Mouse (Mus musculus): ENCODE measurements around the gene Zzz3. TPM values are rescaled to one million over a fixed set of nuclear protein-coding genes. Genes with fewer than 3 reads are reported as not detected.
A peak's percentile ranks its signal among the peaks of the same experiment; 100 is the strongest.

Zzz3 gene
- polyA plus RNA-seq, 1 experiment from 2014 or later = 46.0 TPM

DNA sequence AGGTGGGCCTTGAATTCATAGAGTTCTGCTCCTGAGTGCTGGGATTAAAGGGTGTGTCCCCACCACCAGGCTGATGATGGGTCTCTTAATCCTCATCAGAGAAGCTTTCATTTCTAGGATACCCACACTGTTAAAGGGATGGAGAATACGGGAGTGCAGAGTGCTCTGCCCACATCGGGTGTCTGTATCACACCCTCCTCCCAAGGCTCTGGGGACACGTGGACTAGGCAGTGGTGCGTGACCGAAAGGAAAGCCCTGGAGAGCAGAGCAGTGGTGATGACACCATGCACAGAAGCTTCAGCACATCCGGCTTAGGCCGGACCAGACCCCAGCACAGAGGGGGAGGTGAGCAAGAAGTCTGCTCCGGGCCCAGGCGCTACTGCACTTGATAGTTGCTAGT lies 38.5 kb upstream of the Zzz3 start:
- H3K4me1 ChIP-seq = no peaks in the 10 kb centered on the region; the same call in 1 of the 2 replicates
- peaks cover 17% of the 10 kb centered on the region for H3K36me3 ChIP-seq
- H3K4me2 ChIP-seq (replicated peaks) = no peak overlapping the region
- ATAC-seq (ENCODE audit: low FRiP score, low read depth) = no peak
- H3K27ac ChIP-seq = no peak overlapping the region
- no peak overlapping the region for H3K9ac ChIP-seq
- no peaks in the 10 kb centered on the region for H3K9me3 ChIP-seq
- H3K27me3 ChIP-seq (replicated peaks) = no peaks in the 10 kb centered on the region
- 86% methylated on average over 9 of the region's 9 CpGs for WGBS
- H3K4me3 ChIP-seq = no peak overlapping the region

DNA sequence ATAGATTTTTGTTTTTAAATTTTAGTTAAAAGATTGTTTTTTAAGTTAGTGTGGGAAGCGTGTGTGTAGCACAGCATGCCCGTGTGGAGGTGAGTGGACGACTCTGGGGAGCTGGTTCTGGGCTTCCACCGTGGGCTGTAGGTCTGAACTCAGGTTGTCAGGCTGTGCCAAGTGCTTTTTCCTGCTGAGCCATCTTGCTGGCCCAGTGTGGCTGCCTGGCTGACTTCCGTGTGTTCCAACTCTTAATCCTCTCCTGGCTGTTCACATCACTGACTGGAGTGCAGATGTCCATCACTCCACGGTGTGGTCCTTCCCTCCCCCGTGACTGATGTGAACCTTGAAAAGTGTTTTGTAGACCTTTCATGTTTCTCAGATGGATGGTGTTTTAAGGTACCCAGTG lies 36.1 kb upstream of the Zzz3 start:
- H3K4me3 ChIP-seq = no peak overlapping the region
- no peak overlapping the region for H3K27ac ChIP-seq
- 91% methylated on average over 7 of the region's 7 CpGs for WGBS
- H3K9ac ChIP-seq = no peak overlapping the region
- no peaks in the 10 kb centered on the region; the same call in 1 of the 2 replicates for H3K4me1 ChIP-seq
- ATAC-seq (ENCODE audit: low FRiP score, low read depth) = no peak
- H3K4me2 ChIP-seq (replicated peaks) = no peak overlapping the region
- peaks cover 39% of the 10 kb centered on the region for H3K36me3 ChIP-seq
- no peaks in the 10 kb centered on the region for H3K27me3 ChIP-seq (replicated peaks)
- no peaks in the 10 kb centered on the region for H3K9me3 ChIP-seq

DNA sequence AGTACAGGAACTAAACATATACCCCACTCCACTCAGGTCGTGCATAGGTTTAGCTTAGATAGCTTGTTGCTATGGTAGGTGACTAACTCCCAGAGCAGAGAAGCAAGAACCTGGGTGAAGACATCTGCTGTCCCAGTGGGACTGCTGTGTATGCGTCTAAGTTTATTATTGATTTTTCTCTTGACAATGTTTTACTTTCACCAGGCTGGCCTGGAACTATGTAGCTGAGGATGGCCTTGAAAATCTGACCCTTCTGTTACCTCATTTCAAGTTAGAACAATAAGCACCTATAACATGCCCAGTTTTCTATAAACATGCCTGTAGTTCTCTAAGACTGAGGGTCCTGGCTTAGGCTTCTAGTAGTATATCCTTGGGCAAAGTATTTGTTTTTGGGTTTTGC lies 31.1 kb upstream of the Zzz3 start:
- Histone ChIP-seq H3K4me1 (no peaks in the 10 kb centered on the region), H3K9me3 (no peaks in the 10 kb centered on the region), H3K27ac (no peak overlapping the region), H3K36me3 (peaks cover 72% of the 10 kb centered on the region), H3K27me3 (replicated peaks) (no peaks in the 10 kb centered on the region), H3K9ac (no peak overlapping the region), H3K4me2 (replicated peaks) (no peak overlapping the region), H3K4me3 (no peak overlapping the region)
- 96% methylated on average over 2 of the region's 2 CpGs for WGBS
- ATAC-seq (ENCODE audit: low FRiP score, low read depth) = no peak

DNA sequence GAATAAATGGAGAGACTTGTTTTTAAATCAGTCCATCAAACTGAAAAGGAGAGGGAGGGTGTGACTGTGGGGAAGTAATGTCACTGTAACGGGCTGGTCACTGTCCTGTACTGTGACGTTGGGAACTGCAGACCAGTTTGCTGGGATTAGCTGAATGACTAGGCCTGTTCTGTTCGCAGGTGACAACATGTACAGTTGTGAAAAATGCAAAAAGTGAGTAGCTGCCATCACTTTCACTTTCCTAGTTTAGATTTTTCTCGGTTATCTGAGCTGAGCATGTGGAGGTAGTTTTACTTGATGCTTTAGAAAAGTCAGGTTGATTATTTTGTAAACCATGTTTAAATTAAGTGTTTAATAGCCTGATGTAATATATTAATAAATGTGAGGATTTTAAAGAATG lies 19.2 kb upstream of the Zzz3 start:
- Histone ChIP-seq H3K9ac (no peak overlapping the region), H3K27me3 (replicated peaks) (no peaks in the 10 kb centered on the region), H3K4me2 (replicated peaks) (no peak overlapping the region), H3K4me3 (no peak overlapping the region), H3K36me3 (peaks cover 73% of the 10 kb centered on the region), H3K9me3 (no peaks in the 10 kb centered on the region), H3K4me1 (no peaks in the 10 kb centered on the region), H3K27ac (no peak overlapping the region)
- no peak for ATAC-seq (ENCODE audit: low FRiP score, low read depth)
- 92% methylated on average over 4 of the region's 4 CpGs for WGBS

DNA sequence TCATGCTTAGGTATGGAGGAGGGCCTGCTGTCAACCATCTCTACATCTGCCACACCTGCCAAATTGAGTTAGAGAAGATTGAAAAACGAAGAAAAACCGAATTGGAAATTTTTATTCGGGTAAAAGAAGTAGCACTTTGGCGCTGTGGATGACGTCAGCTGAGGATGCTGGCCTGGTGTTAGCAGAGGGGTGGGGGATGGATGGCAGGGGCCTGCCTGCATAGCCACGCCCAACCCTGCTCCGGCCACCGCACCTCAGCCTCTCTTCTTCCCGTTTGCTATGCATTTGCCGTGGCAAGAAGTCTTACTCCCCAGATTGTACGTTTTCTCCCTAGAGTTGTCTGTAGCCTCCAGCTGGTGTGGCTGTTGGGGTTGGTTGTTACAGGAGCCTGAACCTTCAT lies 11.2 kb upstream of the Zzz3 start:
- peaks cover 57% of the 10 kb centered on the region for H3K36me3 ChIP-seq
- H3K4me1 ChIP-seq = no peaks in the 10 kb centered on the region
- H3K9me3 ChIP-seq = no peaks in the 10 kb centered on the region
- ATAC-seq (ENCODE audit: low FRiP score, low read depth) = no peak
- no peak overlapping the region for H3K27ac ChIP-seq
- H3K9ac ChIP-seq = no peak overlapping the region
- H3K4me2 ChIP-seq (replicated peaks) = no peak overlapping the region
- no peaks in the 10 kb centered on the region for H3K27me3 ChIP-seq (replicated peaks)
- 72% methylated on average over 11 of the region's 11 CpGs for WGBS
- no peak overlapping the region for H3K4me3 ChIP-seq

DNA sequence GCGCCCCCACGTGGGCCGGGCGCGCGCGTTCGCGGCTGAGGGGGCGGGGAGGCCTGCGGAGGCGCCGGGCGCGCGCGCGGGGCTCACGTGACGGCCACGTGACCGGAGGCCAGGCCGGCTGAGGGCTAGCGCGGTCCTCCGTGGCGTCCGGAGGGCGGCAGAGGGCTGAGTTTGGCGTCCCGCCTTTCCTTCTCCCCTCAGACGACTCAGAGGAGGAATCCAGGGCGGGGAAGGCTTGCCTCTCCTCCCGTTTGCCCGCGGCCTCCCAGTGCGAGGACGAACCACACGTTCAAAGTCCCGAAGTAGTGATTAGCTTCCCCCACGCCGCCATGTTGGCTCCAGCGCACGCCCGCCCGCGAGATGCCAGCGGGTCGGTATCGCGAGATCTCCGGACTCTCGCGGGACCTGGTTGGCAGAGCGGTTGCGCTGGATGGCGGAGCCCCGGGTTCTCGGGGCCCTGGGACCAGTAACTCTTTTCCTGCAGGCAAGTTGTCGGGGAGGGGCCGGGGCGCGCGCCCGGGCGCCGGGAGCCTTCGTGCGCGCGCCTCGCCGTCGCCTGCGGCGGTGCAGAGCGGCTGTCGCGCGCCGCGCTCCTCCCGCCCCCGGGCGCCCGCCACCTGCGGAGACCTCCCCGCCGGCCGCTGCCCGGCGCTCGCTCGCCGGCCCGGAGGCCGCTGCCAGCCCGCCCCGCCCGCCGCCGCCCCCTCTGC lies 1.2 kb downstream of the Zzz3 start:
- ATAC-seq (ENCODE audit: low FRiP score, low read depth) = peak; percentile 93
- peak overlapping the region; percentile 82 for H3K4me2 ChIP-seq (replicated peaks)
- no peaks in the 10 kb centered on the region for H3K9me3 ChIP-seq
- H3K4me3 ChIP-seq = peak overlapping the region; percentile 73
- peak overlapping the region; percentile 96 for H3K27ac ChIP-seq
- WGBS = under 1% methylated on average over 88 of the region's 102 CpGs
- peaks cover 22% of the 10 kb centered on the region for H3K4me1 ChIP-seq
- H3K9ac ChIP-seq = peak overlapping the region; percentile 86
- no peaks in the 10 kb centered on the region; the same call in 1 of the 2 replicates for H3K36me3 ChIP-seq
- H3K27me3 ChIP-seq (replicated peaks) = no peaks in the 10 kb centered on the region; the same call in 1 of the 2 replicates

DNA sequence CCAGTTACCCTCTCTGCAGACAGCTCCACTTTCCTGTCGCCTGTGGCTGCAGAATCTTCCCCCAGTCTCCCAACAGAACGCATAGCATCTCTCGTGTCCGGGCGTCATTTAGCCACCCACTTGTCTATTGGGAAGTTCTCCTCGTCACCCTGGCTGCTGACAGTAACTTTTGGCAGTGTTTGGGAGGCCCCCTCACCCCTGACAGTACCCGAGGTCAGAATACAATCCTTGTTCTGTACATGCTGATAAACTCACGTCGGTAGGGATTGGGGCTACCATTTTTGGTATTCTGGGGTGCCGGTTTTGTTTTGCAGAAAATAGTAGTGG lies 1.7 kb downstream of the Zzz3 start:
- H3K27ac ChIP-seq = peak overlapping the region; percentile 96
- under 1% methylated on average over 10 of the region's 10 CpGs for WGBS
- ATAC-seq (ENCODE audit: low FRiP score, low read depth) = no peak

DNA sequence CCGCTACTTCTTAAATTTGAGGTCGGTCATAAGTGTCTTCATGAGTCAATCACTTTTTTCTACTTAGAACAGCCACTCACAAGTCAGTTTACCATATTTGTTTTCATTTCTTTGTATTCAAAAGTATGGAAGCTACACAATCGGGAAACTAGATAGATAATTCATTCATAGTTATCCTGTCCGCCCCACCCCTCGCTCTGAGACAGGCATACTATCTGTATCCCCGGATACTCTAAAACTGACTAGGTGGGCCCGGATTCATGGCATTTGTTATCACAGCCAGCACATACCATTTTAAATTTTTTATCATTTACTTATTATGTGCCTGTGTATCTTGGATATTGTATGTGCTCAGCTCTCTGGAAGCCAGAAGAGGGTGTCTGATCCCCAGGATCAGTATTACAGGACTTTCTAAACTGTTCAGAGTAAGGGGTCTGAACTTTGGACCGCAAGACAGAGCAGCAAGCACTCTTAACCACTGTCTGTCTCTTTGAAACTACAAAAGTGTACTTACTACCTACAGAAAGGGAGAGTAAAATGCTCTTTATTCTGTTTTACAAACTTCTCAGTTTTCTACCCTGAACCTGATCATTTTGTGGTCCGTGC lies 2.2 kb downstream of the Zzz3 start:
- Histone ChIP-seq H3K9me3 (no peaks in the 10 kb centered on the region), H3K36me3 (no peaks in the 10 kb centered on the region; the same call in 1 of the 2 replicates), H3K4me3 (peak overlapping the region; percentile 73), H3K9ac (peak overlapping the region; percentile 86), H3K27ac (no peak overlapping the region), H3K4me1 (peaks cover 28% of the 10 kb centered on the region), H3K4me2 (replicated peaks) (peak overlapping the region; percentile 82), H3K27me3 (replicated peaks) (no peaks in the 10 kb centered on the region; the same call in 1 of the 2 replicates)
- WGBS = 64% methylated on average over 9 of the region's 9 CpGs
- ATAC-seq (ENCODE audit: low FRiP score, low read depth) = no peak

More for the DNA sequence above, 1.7 kb downstream of the Zzz3 start:
- H3K9ac ChIP-seq = peak overlapping the region; percentile 86
- H3K4me3 ChIP-seq = peak overlapping the region; percentile 73
- H3K36me3 ChIP-seq = no peaks in the 10 kb centered on the region; the same call in 1 of the 2 replicates
- peak overlapping the region; percentile 82 for H3K4me2 ChIP-seq (replicated peaks)
- H3K9me3 ChIP-seq = no peaks in the 10 kb centered on the region
- H3K27me3 ChIP-seq (replicated peaks) = no peaks in the 10 kb centered on the region; the same call in 1 of the 2 replicates
- peaks cover 23% of the 10 kb centered on the region for H3K4me1 ChIP-seq

DNA sequence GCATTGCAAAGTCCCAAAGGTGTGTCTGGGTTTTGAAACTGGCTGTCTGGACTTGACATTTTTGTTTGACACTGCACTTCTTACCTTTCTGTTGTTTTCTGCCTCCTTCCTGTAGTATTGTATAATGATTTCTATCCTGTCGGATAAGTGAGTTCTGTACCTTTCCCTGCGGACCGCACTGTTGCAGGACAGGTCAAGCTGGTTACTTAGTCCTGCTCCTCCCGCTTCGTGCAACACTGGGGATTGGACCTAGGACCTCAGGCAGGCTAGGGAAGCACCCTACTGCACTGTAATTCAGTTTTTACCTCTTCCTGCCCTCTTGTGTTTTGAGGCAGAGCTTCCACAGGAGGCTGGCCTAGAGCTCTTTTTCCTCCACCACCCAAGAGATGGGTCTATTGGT lies 5.2 kb downstream of the Zzz3 start:
- H3K4me2 ChIP-seq (replicated peaks) = no peak overlapping the region
- H3K27me3 ChIP-seq (replicated peaks) = no peaks in the 10 kb centered on the region; the same call in 1 of the 2 replicates
- no peaks in the 10 kb centered on the region for H3K36me3 ChIP-seq
- H3K9me3 ChIP-seq = no peaks in the 10 kb centered on the region
- peaks cover 15% of the 10 kb centered on the region for H3K4me1 ChIP-seq
- H3K27ac ChIP-seq = no peak overlapping the region
- 80% methylated on average over 5 of the region's 5 CpGs for WGBS
- ATAC-seq (ENCODE audit: low FRiP score, low read depth) = no peak
- H3K9ac ChIP-seq = no peak overlapping the region
- H3K4me3 ChIP-seq = no peak overlapping the region

DNA sequence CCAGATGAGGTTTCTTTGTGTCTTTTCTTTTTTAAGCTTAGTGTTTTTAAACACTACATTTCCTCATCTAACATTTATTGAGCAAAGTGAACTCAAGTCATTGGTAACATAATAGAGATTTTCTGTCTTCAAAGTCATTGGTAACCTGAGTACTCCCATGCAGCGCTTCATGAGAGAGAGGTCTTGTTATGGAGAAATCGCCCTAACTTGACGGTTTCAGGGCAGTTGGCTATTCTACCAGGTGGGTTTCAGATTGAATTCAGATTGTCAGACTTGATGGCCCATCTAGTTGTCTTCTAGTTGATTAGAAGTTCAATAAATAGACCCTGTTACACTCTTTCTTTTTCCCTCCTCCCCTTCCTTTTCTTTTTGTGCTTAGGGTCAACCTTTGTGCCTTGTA lies 5.6 kb downstream of the Zzz3 start:
- no peak overlapping the region for H3K4me2 ChIP-seq (replicated peaks)
- H3K27ac ChIP-seq = no peak overlapping the region
- H3K27me3 ChIP-seq (replicated peaks) = no peaks in the 10 kb centered on the region; the same call in 1 of the 2 replicates
- peaks cover 15% of the 10 kb centered on the region for H3K4me1 ChIP-seq
- ATAC-seq (ENCODE audit: low FRiP score, low read depth) = no peak
- H3K9ac ChIP-seq = no peak overlapping the region
- H3K4me3 ChIP-seq = no peak overlapping the region
- no peaks in the 10 kb centered on the region for H3K36me3 ChIP-seq
- H3K9me3 ChIP-seq = no peaks in the 10 kb centered on the region
- 89% methylated on average over 3 of the region's 3 CpGs for WGBS

DNA sequence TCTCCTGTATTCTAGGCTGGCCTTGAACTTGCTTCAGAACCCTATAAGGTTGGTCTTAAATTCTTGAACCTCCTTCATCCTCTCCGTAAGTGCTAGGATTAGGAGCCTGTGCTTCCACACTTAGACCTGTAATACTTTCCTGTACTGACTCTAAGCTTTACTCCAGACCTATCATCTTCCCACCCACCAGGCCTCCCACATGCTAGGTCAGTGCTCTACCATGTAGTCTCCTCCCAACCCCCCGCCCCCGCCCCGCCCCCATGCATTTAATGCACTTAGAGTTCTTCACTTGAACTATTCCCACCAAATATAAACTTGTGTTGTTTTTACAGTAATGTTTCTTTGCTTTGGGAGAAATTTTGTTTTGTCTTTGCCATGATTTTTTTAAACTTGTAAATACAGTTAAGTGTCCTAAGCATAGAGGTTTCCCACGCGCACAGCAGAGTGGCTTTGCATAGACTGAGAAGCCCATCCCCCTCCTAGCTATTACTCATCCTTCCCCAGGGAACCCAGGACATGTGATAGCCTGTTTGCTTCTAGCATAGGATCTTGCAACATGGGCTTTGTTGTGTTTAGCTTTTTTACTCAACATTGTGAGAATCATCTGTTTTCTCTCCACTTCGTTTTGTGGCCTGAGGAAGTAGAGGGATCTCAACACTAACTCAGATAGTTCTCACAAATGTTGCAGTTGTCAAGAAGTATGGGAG lies 6.8 kb downstream of the Zzz3 start:
- Histone ChIP-seq H3K9me3 (no peaks in the 10 kb centered on the region), H3K9ac (no peak overlapping the region), H3K4me2 (replicated peaks) (no peak overlapping the region), H3K4me3 (no peak overlapping the region), H3K27me3 (replicated peaks) (no peaks in the 10 kb centered on the region), H3K36me3 (no peaks in the 10 kb centered on the region), H3K27ac (no peak overlapping the region), H3K4me1 (peaks cover 13% of the 10 kb centered on the region)
- 79% methylated on average over 7 of the region's 7 CpGs for WGBS
- ATAC-seq (ENCODE audit: low FRiP score, low read depth) = no peak

DNA sequence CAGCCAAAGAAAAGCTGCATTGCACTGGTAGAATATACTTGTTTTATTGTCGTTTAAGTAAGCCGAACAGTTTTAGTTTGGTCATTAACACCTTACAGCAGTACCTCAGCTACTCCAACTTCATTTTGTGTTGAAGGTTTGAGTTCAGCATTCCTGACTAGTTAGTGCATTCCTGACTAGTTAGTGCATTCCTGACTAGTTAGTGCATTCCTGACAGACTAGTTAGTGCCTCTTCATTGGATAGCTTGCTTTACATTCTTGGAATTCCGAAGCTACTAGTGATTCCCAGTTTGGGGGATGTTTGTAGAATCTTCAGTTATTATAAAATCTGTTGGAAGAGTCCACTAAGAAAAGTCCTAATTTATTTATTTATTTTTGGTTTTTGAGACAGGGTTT lies 7.4 kb downstream of the Zzz3 start:
- 92% methylated on average over 3 of the region's 3 CpGs for WGBS
- Histone ChIP-seq H3K9ac (no peak overlapping the region), H3K9me3 (no peaks in the 10 kb centered on the region), H3K27me3 (replicated peaks) (no peaks in the 10 kb centered on the region), H3K4me2 (replicated peaks) (no peak overlapping the region), H3K4me3 (no peak overlapping the region), H3K4me1 (peaks cover 7% of the 10 kb centered on the region), H3K27ac (no peak overlapping the region), H3K36me3 (no peaks in the 10 kb centered on the region)
- no peak for ATAC-seq (ENCODE audit: low FRiP score, low read depth)
